Mouse (Mus musculus) kidney, embryonic 15.5 days (tissue): ENCODE results near the gene Tsen15. TPM values are rescaled to one million over a fixed set of nuclear protein-coding genes. Genes with fewer than 3 reads are reported as not detected.

Experiments
- ATAC-seq: fragments of 200-750 bp; cut with Nextera tagmentation; replicated peaks from 2 replicates; pipeline ENCODE4 v1.8.0; 2017; ENCODE audit warnings: moderate TSS enrichment; ENCODE audit not compliant: low FRiP score
- H3K27ac ChIP-seq: fragments of 300-500 bp; sonication (generic); 2 replicates; pipeline ENCODE4 v1.5.1; 2015; ENCODE audit warnings: mild to moderate bottlenecking, inconsistent platforms
- H3K27me3 ChIP-seq: fragments of 300-500 bp; sonication (generic); 2 replicates; pipeline ENCODE4 v1.6.1; 2015; ENCODE audit warnings: inconsistent platforms
- H3K36me3 ChIP-seq: fragments of 300-500 bp; sonication (generic); 2 replicates; pipeline ENCODE4 v1.6.1; 2015; ENCODE audit warnings: inconsistent platforms
- H3K4me1 ChIP-seq: fragments of 300-500 bp; sonication (generic); 2 replicates; pipeline ENCODE4 v1.6.1; 2015; ENCODE audit warnings: inconsistent platforms
- H3K4me2 ChIP-seq: fragments of 300-500 bp; sonication (generic); 2 replicates; pipeline ENCODE4 v1.6.1; 2015; ENCODE audit warnings: moderate library complexity, mild to moderate bottlenecking, inconsistent platforms
- H3K4me3 ChIP-seq: fragments of 300-500 bp; sonication (generic); replicated peaks from 2 replicates; pipeline ENCODE4 v1.5.1; 2015; ENCODE audit warnings: mild to moderate bottlenecking, inconsistent platforms
- H3K9ac ChIP-seq: fragments of 300-500 bp; sonication (generic); 2 replicates; pipeline ENCODE4 v1.6.1; 2015; ENCODE audit warnings: mild to moderate bottlenecking, inconsistent platforms
- H3K9me3 ChIP-seq: fragments of 300-500 bp; sonication (generic); replicated peaks from 2 replicates; pipeline ENCODE4 v1.6.1; 2016; ENCODE audit warnings: inconsistent platforms
- WGBS: fragments of 180-500 bp; shearing (Covaris S2); methylation state at CpG from one replicate; pipeline ENCODE4 v1.1.7; 2015; ENCODE audit warnings: mixed read lengths; 5-methylcytosine and 5-hydroxymethylcytosine counted together
- polyA plus RNA-seq: library from polyadenylated mRNA; unstranded; fragments of >200 nt; fragmentation: Nextera tagmentation; extraction: Ambion mirVana; gene quantifications from 2 replicates; pipeline ENCODE4 v1.2.1, GENCODE M21; 2015

Tsen15 gene
- polyA plus RNA-seq, 1 experiment from 2014 or later: 88.5 TPM

DNA sequence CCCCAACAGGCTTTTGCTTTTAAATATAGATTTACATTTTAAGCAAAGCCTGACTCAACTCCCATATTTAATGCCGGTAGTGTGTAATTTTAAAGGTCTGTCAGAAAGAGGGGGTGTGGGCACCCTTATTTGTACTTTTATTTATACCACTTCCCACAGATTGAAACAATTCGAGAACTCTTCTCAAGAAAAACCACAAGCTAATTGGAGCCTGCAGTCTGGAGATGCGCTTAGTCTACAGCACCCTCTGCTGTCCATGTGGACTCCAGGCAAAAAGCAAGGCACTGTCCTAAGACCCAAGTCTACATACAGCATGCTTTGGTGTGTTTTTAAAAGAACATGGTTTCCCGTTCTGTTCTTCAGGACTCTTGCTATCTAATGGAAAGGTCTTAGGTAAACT lies 17.3 kb downstream of the Tsen15 start:
- peaks cover 9% of the 10 kb centered on the region for H3K4me1 ChIP-seq
- no peaks in the 10 kb centered on the region for H3K27me3 ChIP-seq
- peak; percentile 67; the same call in 1 of the 2 replicates for ATAC-seq
- WGBS: 23% methylated on average over 4 of the region's 4 CpGs
- H3K27ac ChIP-seq: 0 out of 2 replicates have a peak overlapping the region, but pooled peaks have one; percentile 29
- H3K4me3 ChIP-seq: no peak overlapping the region
- no peak overlapping the region for H3K9ac ChIP-seq
- peaks cover 20% of the 10 kb centered on the region for H3K36me3 ChIP-seq
- no peaks in the 10 kb centered on the region for H3K9me3 ChIP-seq
- no peak overlapping the region for H3K4me2 ChIP-seq

- Histone ChIP-seq H3K36me3 (peaks cover 20% of the 10 kb centered on the region), H3K27ac (0 out of 2 replicates have a peak overlapping the region, but pooled peaks have one; percentile 29), H3K27me3 (no peaks in the 10 kb centered on the region), H3K4me3 (no peak overlapping the region), H3K4me2 (no peak overlapping the region), H3K4me1 (peaks cover 9% of the 10 kb centered on the region), H3K9me3 (no peaks in the 10 kb centered on the region), H3K9ac (no peak overlapping the region)
- 46% methylated on average over 13 of the region's 13 CpGs for WGBS
- no peak for ATAC-seq
Observed at GRCm38 (mm10) chr1:152368311-152369088, 18.0 kb downstream of the Tsen15 start.

DNA sequence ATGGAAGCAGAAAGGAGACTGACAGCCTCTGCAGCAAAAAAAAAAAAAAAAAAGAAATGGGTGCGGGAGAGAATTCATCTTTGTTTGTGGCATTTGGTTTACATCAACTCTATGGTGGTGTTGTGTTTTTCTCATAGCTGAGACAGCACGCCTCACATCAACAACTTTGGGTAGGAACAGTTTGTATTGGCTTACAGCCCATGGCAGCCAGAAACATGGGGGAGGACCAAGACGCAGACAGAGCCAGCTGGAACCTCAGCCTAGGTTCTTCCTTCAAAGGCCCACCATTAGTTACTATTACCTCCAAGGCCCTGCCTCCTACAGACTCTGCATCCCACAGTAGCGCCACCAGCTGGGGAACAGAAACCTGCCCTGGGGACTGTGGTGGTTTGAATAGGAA lies 29.8 kb downstream of the Tsen15 start:
- Histone ChIP-seq H3K27me3 (no peaks in the 10 kb centered on the region), H3K9me3 (no peaks in the 10 kb centered on the region), H3K4me2 (no peak overlapping the region), H3K4me1 (no peaks in the 10 kb centered on the region), H3K27ac (no peak overlapping the region), H3K36me3 (no peaks in the 10 kb centered on the region), H3K9ac (no peak overlapping the region), H3K4me3 (no peak overlapping the region)
- WGBS: 57% methylated on average over 4 of the region's 4 CpGs
- no peak for ATAC-seq

DNA sequence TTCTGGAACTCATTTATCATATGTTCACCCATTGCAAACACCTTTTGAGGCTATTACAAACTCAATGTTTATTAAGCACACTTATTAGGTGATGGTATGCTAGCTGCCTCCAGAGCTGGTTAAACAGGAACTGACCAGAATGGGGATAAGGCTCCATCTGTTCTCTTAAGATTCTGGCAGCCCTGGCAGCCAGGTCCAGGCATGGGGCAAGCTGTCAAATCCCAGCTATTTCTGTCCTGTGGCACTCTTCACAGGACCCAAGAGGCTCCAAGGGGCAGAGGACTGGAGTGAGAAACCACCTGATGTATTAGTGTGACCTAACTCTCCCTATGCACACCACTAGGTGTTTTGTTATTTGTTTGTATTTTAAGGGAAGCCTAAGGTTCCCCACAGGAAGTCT lies 38.5 kb downstream of the Tsen15 start:
- no peak for ATAC-seq
- H3K4me2 ChIP-seq: no peak overlapping the region
- no peaks in the 10 kb centered on the region for H3K9me3 ChIP-seq
- H3K27me3 ChIP-seq: no peaks in the 10 kb centered on the region
- no peak overlapping the region for H3K9ac ChIP-seq
- H3K36me3 ChIP-seq: no peaks in the 10 kb centered on the region
- no peaks in the 10 kb centered on the region for H3K4me1 ChIP-seq
- no peak overlapping the region for H3K27ac ChIP-seq
- H3K4me3 ChIP-seq: no peak overlapping the region

- Histone ChIP-seq H3K4me3 (no peak overlapping the region), H3K36me3 (no peaks in the 10 kb centered on the region), H3K9ac (no peak overlapping the region), H3K4me2 (no peak overlapping the region), H3K9me3 (no peaks in the 10 kb centered on the region), H3K27me3 (no peaks in the 10 kb centered on the region), H3K4me1 (no peaks in the 10 kb centered on the region), H3K27ac (no peak overlapping the region)
- 95% methylated on average over 6 of the region's 6 CpGs for WGBS
- no peak for ATAC-seq
Observed at GRCm38 (mm10) chr1:152324024-152324423, 62.5 kb downstream of the Tsen15 start.

Other genes with a start within 250 kb of the Tsen15 start
- 1.5 TPM in 2 replicates for gene Colgalt2, start 13.1 kb upstream of the Tsen15 start, polyA plus RNA-seq